Mouse (Mus musculus) right cerebral cortex, postnatal 25 days (tissue): Measurements from ENCODE around the gene Rab27a.
"Not testable (repeated sequence)": the region's sequence is repeated elsewhere in the genome, so short reads cannot be mapped to it uniquely, and the experiment has no call there.

Experiments used
- DNase-seq: peaks from one replicate; pipeline ENCODE4 v3.0.0; 2022

Rab27a gene

DNA sequence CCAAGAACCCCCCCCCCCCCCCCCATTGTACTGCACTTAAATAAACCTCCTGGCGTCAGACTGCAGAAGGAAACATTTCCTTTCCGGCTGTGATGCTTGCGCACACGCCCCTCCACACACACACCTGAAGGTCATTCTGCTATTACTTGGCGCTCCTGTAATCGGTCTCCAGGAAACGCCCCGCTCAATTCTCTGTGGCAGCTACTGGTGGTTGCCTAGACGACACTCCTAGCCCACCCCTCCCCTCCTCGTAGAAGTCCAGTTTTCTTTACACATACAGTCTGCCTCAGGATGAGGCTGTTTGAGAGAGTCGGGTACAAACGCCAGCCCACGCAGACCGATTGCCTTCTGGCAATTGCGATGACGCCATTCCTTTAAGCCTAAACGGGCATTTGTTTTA, 49.9 kb downstream of the Rab27a start:
- DNase-seq = no peak

GRCm38 (mm10) chr9:73097898-73098297, 53.2 kb downstream of the Rab27a start:
- DNase-seq = no peak

GRCm38 (mm10) chr9:73101536-73101935, 56.9 kb downstream of the Rab27a start, which contains the start of gene Khdc3:
TSS of gene Khdc3 (plus strand) at chr9:73101836.
- DNase-seq = no peak

DNA sequence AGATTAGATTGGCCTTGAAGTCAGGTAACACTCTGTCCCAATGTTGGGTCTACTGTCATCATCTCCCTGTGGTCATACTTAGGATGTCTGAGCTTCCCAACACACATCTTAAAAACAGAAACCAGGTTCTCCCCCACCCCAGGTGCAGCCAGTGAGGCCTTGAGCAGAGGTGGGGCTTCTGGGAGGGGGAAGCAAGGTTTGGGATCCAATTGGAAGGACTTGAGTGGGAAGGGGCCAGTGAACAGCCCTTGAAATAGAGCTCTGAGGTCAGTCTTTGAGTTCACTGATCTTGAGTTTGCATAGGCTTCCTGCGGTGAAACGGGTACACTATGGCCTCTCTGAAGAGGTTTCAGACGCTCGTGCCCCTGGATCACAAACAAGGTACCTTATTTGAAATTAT, 57.5 kb downstream of the Rab27a start, which contains the start of gene Gm20509:
Gene Gm20509 (plus strand): TSS at position 290 of the 400 bp plus-strand sequence.
- no peak for DNase-seq

DNA sequence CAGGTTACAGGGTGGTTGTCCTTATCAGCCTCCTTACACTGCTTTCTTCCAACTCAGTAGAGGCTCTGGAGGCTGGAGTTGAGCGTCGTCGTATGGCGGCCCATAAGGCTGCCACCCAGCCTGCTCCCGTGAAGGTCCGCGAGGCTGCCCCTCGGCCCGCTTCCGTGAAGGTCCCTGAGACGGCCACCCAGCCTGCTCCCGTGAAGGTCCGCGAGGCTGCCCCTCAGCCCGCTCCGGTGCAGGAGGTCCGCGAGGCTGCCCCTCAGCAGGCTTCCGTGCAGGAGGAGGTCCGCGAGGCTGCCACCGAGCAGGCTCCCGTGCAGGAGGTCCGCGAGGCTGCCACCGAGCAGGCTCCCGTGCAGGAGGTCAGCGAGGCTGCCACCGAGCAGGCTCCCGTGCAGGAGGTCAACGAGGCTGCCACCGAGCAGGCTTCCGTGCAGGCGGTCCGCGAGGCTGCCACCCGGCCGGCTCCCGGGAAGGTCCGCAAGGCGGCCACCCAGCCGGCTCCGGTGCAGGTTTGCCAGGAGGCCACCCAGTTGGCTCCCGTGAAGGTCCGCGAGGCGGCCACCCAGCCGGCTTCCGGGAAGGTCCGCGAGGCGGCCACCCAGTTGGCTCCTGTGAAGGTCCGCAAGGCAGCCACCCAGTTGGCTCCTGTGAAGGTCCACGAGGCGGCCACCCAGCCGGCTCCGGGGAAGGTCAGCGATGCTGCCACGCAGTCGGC, 58.7 kb downstream of the Rab27a start:
- peak; percentile 20 for DNase-seq

DNA sequence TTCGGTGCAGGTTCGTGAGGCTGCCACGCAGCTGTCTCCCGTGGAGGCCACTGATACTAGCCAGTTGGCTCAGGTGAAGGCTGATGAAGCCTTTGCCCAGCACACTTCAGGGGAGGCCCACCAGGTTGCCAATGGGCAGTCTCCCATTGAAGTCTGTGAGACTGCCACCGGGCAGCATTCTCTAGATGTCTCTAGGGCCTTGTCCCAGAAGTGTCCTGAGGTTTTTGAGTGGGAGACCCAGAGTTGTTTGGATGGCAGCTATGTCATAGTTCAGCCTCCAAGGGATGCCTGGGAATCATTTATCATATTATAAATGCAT, 59.2 kb downstream of the Rab27a start:
- DNase-seq = no peak

DNA sequence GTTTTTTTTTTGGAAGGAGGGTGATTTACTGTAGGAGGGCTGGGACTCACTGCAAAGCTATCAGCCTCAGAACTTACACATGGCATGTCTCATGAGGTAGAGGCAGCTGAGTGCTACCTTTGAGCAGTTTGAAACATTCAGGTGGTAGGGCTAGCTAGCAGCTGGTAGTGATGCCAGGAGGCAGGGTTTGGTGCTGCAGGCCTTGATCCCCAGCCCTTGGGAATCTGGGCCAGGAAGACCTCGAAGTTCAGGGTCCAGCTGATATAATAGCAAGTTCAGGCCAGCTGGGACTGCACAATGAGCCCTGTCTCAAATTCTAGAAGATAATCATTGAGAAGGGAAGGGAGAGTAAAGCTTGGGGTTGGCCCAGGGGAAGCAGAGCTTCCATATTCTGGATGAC, 60.5 kb downstream of the Rab27a start:
- no peak for DNase-seq

DNA sequence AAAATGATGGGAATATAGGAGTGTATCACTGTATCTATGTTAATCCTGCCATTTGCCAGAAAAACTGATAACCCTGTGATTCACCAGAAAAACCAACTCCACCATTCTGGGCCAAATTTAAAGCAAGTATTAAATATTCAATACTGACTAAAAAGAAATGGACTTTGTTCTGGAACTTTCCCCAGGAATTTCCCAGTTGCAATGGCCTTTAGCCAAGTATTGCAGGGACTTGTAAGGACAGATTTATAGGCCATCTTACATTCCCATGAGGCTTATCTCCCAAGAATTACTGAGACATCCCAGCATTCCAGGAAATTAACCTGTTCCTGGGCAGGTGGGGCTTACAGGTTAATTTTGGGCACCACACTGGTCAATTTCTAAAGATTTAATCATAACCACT, 61.1 kb downstream of the Rab27a start:
- no peak for DNase-seq

DNA sequence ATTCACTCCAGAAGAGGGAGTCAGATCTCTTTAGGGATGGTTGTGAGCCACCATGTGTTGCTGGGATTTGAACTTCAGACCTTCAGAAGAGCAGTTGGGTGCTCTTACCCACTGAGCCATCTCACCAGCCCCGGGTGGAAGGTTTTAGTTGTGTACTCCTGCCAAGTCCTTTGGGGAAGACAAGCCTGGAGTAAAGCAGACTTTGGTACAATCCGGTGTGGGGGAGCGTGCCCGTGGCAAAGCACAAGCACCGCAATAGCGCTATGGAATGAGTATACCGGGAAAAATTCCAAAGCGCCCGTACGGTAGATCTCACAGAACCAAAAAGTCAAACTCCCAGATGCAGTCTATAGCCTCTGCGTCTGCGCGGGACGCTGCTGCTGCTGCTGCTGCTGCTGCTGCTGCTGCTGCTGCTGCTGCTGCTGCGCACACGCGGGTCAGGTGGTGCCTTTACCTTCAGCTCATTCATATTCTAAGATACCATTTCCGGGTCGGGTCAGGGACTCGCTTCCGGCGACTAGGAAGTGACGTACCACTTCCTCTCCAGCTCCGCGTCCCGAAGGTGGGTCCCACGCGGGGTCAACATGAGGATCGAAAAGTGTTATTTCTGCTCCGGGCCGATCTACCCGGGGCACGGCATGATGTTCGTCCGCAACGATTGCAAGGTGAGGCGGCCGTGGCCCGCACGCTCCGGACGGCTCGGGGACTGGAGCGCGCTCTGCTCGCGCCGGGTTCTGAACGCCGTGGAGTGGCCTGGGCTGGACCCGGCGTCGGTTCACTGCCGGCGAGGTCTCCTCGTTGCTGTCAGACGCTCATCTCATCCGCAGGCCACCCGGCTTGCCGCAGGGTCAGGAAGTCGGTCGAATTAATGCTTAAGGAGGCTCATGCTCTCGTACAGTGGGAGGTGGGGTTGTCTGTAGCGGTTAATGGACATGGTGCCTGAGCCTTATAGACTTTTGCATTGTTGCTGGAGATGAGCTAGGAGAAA, 68.6 kb downstream of the Rab27a start, which contains the start of gene Rsl24d1:
Gene Rsl24d1 (plus strand): TSS at position 508 of the 988 bp plus-strand sequence.
- DNase-seq = peak; percentile 90

DNA sequence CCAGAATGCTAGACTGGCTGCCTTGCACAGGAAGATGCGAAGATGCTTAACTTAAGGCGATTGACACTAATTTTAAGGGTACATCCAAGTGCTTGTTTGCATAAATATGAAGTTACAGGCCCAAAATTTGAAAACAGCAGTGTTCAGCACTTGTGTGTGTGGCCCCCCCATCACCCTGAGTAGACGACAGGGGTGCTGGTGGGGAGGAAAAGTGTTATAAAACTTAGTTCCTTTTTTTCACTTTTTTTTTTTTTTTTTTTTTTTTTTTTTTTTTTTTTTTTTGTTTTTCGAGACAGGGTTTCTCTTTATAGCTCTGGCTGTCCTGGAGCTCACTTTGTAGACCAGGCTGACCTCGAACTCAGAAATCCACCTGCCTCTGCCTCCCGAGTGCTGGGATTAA, 72.0 kb downstream of the Rab27a start:
- DNase-seq = not testable (repeated sequence)

- no peak for DNase-seq
These were observed 73.4 kb downstream of the Rab27a start for GRCm38 (mm10) chr9:73118012-73118411.

- DNase-seq = peak; percentile 17
These were observed 77.1 kb downstream of the Rab27a start for GRCm38 (mm10) chr9:73121735-73122134.

DNA sequence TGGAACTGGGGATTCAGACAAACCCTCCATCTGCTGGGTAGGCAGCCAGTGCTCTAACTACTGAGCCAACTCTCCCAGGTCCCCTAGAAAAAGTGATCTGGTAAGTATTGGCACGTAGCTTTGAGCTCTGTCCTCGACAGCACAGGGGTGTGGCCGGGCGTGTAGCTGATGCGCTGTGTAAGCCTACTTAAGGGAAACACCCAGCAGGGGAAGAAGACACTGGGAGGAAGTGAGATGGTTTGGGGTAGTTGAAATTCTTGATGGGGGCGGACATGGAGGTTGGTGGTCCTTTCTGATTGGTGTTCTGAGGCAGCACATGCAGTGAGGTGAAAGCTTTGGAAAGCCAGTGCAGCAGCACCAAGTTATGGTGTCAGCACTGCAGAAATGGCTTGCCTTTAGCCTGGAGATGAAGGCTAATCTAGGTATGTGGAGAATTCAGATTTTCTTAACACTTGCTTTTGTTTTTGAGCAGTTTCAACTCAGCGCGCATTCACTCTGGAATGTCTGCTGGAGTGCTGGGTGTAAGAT, 80.5 kb downstream of the Rab27a start:
- no peak for DNase-seq

- no peak for DNase-seq
These were observed 82.8 kb downstream of the Rab27a start for GRCm38 (mm10) chr9:73127457-73127856.

GRCm38 (mm10) chr9:73129875-73130274, 85.2 kb downstream of the Rab27a start:
- no peak for DNase-seq

DNA sequence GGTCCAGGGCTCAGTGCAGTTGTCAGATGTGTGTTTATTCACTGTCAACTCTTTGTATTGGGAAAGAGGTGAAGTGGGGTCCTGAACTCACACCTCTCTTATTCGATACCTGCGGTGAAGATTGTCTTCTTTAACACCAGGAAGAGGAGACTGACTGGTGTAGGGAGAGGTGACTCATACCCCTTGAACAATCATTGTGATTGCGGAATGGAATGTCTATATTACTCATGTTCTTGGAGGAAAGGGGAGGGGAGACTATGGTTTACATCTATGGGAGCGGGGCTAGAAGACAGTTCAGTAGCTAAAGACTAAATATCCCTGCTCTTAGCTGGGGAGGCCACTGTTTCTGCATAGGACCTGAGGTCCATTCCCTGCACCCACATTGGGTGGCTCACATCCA, 85.9 kb downstream of the Rab27a start:
- DNase-seq = no peak

DNA sequence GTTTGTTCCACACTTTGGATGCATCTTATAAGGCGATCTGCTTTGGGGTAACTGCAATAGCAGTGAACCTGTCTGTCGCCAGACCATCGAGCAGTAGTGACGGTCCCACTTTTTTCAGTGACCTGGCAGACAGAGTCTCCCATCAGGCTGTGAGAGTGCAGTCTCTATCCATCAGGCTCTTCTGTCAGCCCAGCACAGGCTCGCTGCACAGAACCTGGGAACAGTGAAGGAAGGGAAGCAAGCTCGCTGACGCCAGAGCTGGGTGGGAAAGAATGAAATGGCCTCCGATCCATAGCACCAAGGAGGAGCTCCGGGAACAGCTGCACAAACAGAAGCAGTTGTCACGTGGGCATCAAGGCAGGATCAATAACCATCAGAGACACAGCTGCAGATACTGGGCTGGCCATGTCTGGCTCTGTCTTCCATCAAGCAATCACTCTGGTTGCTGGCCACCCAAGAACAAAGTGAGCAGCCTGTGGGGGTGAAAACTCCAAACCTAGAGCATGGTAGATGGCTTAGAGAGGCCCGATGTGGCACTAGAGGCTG, 92.8 kb downstream of the Rab27a start:
- DNase-seq = no peak
